Mouse (Mus musculus): ENCODE data around the gene Sf3b5. TPM values are rescaled to one million over a fixed set of nuclear protein-coding genes. Genes with fewer than 3 reads are reported as not detected.
A peak's percentile ranks its signal among the peaks of the same experiment; 100 is the strongest.

The Sf3b5 gene
- total and polyA plus RNA-seq, 2 experiments from 2014 or later: 23.2 to 30.1 TPM

DNA sequence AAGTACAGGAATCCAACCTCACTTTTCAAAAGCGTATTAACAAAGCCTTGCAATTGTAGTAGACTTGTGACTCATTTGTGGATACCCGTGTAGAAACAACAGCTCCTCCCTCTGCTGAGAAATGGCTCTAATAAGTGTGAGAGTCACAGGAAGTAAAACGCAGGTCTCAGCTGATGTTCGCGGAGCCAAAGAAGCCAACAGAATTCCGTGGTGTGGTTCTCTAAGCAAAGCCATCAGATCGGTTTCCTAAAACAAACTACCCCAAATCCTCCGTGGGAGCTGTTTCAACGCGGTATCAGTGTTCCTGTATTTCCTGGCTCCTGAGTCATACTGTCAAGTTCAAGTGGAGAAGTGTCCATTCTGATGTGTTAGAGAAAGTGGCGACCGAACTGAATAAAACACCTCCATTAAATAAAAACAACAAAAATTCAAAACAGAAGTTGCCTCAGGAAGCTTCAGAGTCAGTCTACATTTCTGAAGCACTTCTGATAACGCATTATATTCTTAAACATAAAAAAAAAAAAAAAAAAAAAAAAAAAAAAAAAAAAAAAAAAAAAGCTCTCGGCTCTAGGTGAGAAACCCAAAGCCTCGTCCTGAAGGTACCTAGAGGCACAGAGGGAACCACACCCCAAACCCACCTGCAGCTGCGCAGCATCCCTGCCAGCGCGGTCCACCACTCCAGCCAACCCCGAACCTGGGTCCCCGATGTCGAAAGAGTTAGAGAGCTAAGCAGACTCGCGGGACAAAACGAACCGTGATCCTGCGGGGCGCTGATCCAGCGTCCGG, 41.6 kb upstream of the Sf3b5 start:
- Histone ChIP-seq H3K27ac (ENCODE audit: low read depth) (no peak overlapping the region), H3K4me1 (ENCODE audit: control insufficient read depth, insufficient read depth) (peaks cover 3% of the 10 kb centered on the region; the same call in 1 of the 2 replicates), H3K36me3 (replicated peaks; ENCODE audit: control insufficient read depth, insufficient read depth, low read length) (no peaks in the 10 kb centered on the region), H3K27me3 (ENCODE audit: control insufficient read depth, insufficient read depth, low read length) (no peaks in the 10 kb centered on the region), H3K4me3 (ENCODE audit: low read depth, low read length) (peak overlapping the region; percentile 75), H3K9ac (replicated peaks; ENCODE audit: low read depth, low read length) (peak overlapping the region; percentile 54), H3K9me3 (replicated peaks; ENCODE audit: control insufficient read depth, low read length) (no peaks in the 10 kb centered on the region), H3K4me2 (ENCODE audit: low read depth, low read length) (peak overlapping the region; percentile 76)
- TF ChIP-seq CTCF (IDR thresholded peaks at IDR 0.05; ENCODE audit: low read depth) (0 out of 2 replicates have a peak, but pooled peaks have one; percentile 2), EP300 (IDR thresholded peaks at IDR 0.05; ENCODE audit: low read depth) (no peak)
- DNase-seq (ENCODE audit: low spot score): peak; percentile 17
- WGBS: 6% methylated on average over 29 of the region's 29 CpGs
- no peak for ATAC-seq (ENCODE audit: insufficient read depth, low read depth)

DNA sequence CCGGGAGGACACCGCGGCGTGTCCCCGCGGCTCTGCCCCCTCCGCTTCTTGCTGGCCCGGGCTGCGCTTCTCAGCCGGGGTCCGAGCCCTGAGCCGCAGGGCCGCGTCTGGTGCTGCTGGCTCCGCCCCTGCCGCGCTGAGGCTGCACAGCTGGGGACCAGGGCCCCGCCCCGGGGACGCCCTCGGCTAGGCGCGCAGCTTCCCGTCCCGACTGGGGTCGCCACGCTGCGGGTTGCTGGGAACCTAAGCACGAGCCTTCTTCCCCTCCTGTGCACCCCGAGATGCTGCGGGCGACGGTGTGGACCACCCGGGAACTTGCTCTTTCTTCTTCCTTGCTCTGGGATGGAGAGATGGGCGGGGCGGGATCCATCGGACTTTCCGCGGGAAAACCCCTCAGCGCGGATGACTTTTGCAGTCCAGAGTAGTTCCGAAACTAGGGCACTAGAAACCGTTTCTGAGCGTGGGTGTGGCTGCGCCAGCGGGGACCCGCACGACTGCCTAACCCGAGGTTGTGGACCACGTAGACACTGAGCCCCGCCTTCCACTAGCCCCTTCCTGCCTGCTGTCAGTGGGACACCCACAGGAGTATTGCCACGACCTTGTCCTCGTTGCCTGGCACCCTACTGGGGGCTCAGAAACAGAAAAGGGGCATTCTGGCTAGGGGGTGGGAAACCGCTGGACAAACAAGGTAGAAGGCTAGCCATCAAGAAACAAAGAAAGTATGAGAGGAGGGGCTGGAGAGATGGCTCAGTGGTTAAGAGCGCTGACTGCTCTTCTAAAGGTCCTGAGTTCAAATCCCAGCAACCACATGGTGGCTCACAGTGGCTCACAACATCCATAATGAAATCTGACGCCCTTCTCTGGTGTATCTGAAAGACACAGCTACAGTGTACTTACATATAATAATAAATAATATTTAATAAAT, 40.7 kb upstream of the Sf3b5 start, which contains the start of gene Stx11:
Gene Stx11 (minus strand): TSS at position 148 of the 925 bp plus-strand sequence.
- no peaks in the 10 kb centered on the region for H3K9me3 ChIP-seq (replicated peaks; ENCODE audit: control insufficient read depth, low read length)
- H3K4me3 ChIP-seq (ENCODE audit: low read depth, low read length): peak within 1 kb of the TSS; percentile 75
- no peak for TF ChIP-seq EP300 (IDR thresholded peaks at IDR 0.05; ENCODE audit: low read depth)
- TF ChIP-seq CTCF (IDR thresholded peaks at IDR 0.05; ENCODE audit: low read depth): no peak
- H3K4me2 ChIP-seq (ENCODE audit: low read depth, low read length): peak within 1 kb of the TSS; percentile 76
- H3K36me3 ChIP-seq (replicated peaks; ENCODE audit: control insufficient read depth, insufficient read depth, low read length): no peaks in the 10 kb centered on the region
- H3K9ac ChIP-seq (replicated peaks; ENCODE audit: low read depth, low read length): peak within 1 kb of the TSS; percentile 54
- H3K27me3 ChIP-seq (ENCODE audit: control insufficient read depth, insufficient read depth, low read length): no peaks in the 10 kb centered on the region
- DNase-seq (ENCODE audit: low spot score) (peak; percentile 19), ATAC-seq (ENCODE audit: insufficient read depth, low read depth) (peak; percentile 76)
- no peak within 1 kb of the TSS for H3K27ac ChIP-seq (ENCODE audit: low read depth)
- H3K4me1 ChIP-seq (ENCODE audit: control insufficient read depth, insufficient read depth): peaks cover 3% of the 10 kb centered on the region; the same call in 1 of the 2 replicates
- 4% methylated on average over 56 of the region's 56 CpGs for WGBS

- no peak for DNase-seq (ENCODE audit: low spot score)
- no peak overlapping the region for H3K27ac ChIP-seq (ENCODE audit: low read depth)
- H3K4me3 ChIP-seq (ENCODE audit: low read depth, low read length): no peak overlapping the region
- no peak for TF ChIP-seq CTCF (IDR thresholded peaks at IDR 0.05; ENCODE audit: low read depth)
- no peak for TF ChIP-seq EP300 (IDR thresholded peaks at IDR 0.05; ENCODE audit: low read depth)
- WGBS: 85% methylated on average over 5 of the region's 5 CpGs
- H3K36me3 ChIP-seq (replicated peaks; ENCODE audit: control insufficient read depth, insufficient read depth, low read length): no peaks in the 10 kb centered on the region
- H3K9ac ChIP-seq (replicated peaks; ENCODE audit: low read depth, low read length): no peak overlapping the region
- H3K4me1 ChIP-seq (ENCODE audit: control insufficient read depth, insufficient read depth): peaks cover 3% of the 10 kb centered on the region; the same call in 1 of the 2 replicates
- no peak for ATAC-seq (ENCODE audit: insufficient read depth, low read depth)
- H3K27me3 ChIP-seq (ENCODE audit: control insufficient read depth, insufficient read depth, low read length): no peaks in the 10 kb centered on the region
- H3K4me2 ChIP-seq (ENCODE audit: low read depth, low read length): no peak overlapping the region
- no peaks in the 10 kb centered on the region for H3K9me3 ChIP-seq (replicated peaks; ENCODE audit: control insufficient read depth, low read length)
Measured at GRCm38 (mm10) chr10:12965669-12966180, 39.4 kb upstream of the Sf3b5 start.

- DNase-seq (ENCODE audit: low spot score) (no peak), ATAC-seq (ENCODE audit: insufficient read depth, low read depth) (no peak)
- Histone ChIP-seq H3K36me3 (replicated peaks; ENCODE audit: control insufficient read depth, insufficient read depth, low read length) (no peaks in the 10 kb centered on the region), H3K4me3 (ENCODE audit: low read depth, low read length) (no peak overlapping the region), H3K27me3 (ENCODE audit: control insufficient read depth, insufficient read depth, low read length) (no peaks in the 10 kb centered on the region), H3K27ac (ENCODE audit: low read depth) (no peak overlapping the region), H3K4me1 (ENCODE audit: control insufficient read depth, insufficient read depth) (no peaks in the 10 kb centered on the region), H3K9me3 (replicated peaks; ENCODE audit: control insufficient read depth, low read length) (no peaks in the 10 kb centered on the region), H3K9ac (replicated peaks; ENCODE audit: low read depth, low read length) (no peak overlapping the region), H3K4me2 (ENCODE audit: low read depth, low read length) (no peak overlapping the region)
- WGBS: 90% methylated on average over 6 of the region's 6 CpGs
- TF ChIP-seq EP300 (IDR thresholded peaks at IDR 0.05; ENCODE audit: low read depth) (no peak), CTCF (IDR thresholded peaks at IDR 0.05; ENCODE audit: low read depth) (no peak)
Measured at GRCm38 (mm10) chr10:12974572-12974971, 30.6 kb upstream of the Sf3b5 start.

DNA sequence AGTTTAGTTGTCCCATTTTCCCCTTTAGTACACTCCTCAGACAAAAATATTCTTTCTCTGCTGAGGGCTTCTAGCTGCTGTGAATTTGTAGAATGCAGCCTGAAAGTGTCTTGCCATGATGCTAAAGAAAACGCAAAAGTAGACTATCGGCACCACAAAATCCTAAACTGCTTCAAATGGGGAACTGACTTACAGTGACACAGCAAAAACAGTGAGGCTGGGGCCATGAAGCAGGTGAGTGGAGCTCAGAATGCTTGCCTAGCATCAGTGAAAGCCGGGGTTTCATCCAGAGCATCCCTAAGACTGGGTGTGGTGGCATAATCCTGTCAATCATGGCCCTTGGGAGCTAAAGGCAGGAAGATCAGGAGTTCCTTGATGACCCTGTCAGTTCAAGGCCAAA, 29.7 kb upstream of the Sf3b5 start:
- Histone ChIP-seq H3K4me3 (ENCODE audit: low read depth, low read length) (no peak overlapping the region), H3K4me1 (ENCODE audit: control insufficient read depth, insufficient read depth) (no peaks in the 10 kb centered on the region), H3K9me3 (replicated peaks; ENCODE audit: control insufficient read depth, low read length) (no peaks in the 10 kb centered on the region), H3K27ac (ENCODE audit: low read depth) (no peak overlapping the region), H3K9ac (replicated peaks; ENCODE audit: low read depth, low read length) (no peak overlapping the region), H3K4me2 (ENCODE audit: low read depth, low read length) (no peak overlapping the region), H3K36me3 (replicated peaks; ENCODE audit: control insufficient read depth, insufficient read depth, low read length) (no peaks in the 10 kb centered on the region), H3K27me3 (ENCODE audit: control insufficient read depth, insufficient read depth, low read length) (no peaks in the 10 kb centered on the region)
- ATAC-seq (ENCODE audit: insufficient read depth, low read depth) (no peak), DNase-seq (ENCODE audit: low spot score) (no peak)
- WGBS: 89% methylated on average over 3 of the region's 3 CpGs
- TF ChIP-seq EP300 (IDR thresholded peaks at IDR 0.05; ENCODE audit: low read depth): no peak
- TF ChIP-seq CTCF (IDR thresholded peaks at IDR 0.05; ENCODE audit: low read depth): no peak
